ENCODE assay signal across 29 mouse cellular contexts in genomic region chr17:78539421-78539950, GRCm38 (mm10). TPM values are rescaled to one million over a fixed set of nuclear protein-coding genes. Genes with fewer than 3 reads are reported as not detected.
DNase-seq lines count a peak whose midpoint lies in the region; ATAC-seq and TF ChIP-seq lines count a peak whose summit lies in the region.
"Had no signal": no experiment of that assay in that cellular context is flagged by ENCODE, and none has a peak within 500 bp of the region (broad histone marks: within the 10 kb centered on the region; RNA-seq: fewer than 3 reads in every experiment).

No protein-coding gene starts in this region.

- H3K9ac ChIP-seq in forebrain, embryonic 16.5 days (replicated peaks; ENCODE audit: low read depth, low read length): no peak overlapping the region
- H3K9ac ChIP-seq in forebrain, embryonic 11.5 days (ENCODE audit: low read length): no peak overlapping the region
- no peak overlapping the region for H3K9ac ChIP-seq in lung, embryonic 14.5 days
- H3K9ac ChIP-seq: embryonic facial prominence, embryonic 13.5 days; heart, embryonic 12.5 days; heart, embryonic 15.5 days; hindbrain, embryonic 13.5 days; intestine, embryonic 15.5 days had no signal

- H3K27ac ChIP-seq in forebrain, embryonic 16.5 days (ENCODE audit: low read length): no peak overlapping the region
- no peak overlapping the region for H3K27ac ChIP-seq in forebrain, embryonic 11.5 days (ENCODE audit: low read depth, low read length)
- no peak overlapping the region for H3K27ac ChIP-seq in heart, embryonic 10.5 days
- H3K27ac ChIP-seq in lung, embryonic 14.5 days (ENCODE audit: low read depth): no peak overlapping the region
- H3K27ac ChIP-seq: embryonic facial prominence, embryonic 10.5 days; embryonic facial prominence, embryonic 13.5 days; gastrocnemius, adult 2 months; heart, adult 2 months; heart, embryonic 15.5 days; hindbrain, embryonic 10.5 days; hindbrain, embryonic 13.5 days; intestine, embryonic 15.5 days had no signal

- DNase-seq in forebrain, embryonic 11.5 days (ENCODE audit: low spot score): no peak
- DNase-seq in heart, embryonic 10.5 days (ENCODE audit: low spot score): peak; percentile 56
- no peak for DNase-seq in heart, adult 9 months (ENCODE audit: low spot score in 2 of 2)
- peak; percentile 33 for DNase-seq in lung, embryonic 14.5 days
- no peak for DNase-seq in lung, adult 2 months
- DNase-seq: adrenal gland, adult 2 months; adrenal gland, postnatal 14 days; cerebellum, adult 11-12 months; cerebellum, adult 8-10 months; cerebellum, postnatal 36 days; embryo, embryonic 11 days; gastrocnemius, adult 2 months; gastrocnemius, postnatal 14 days; heart, adult 2 months; heart, postnatal 10 days; heart, postnatal 36 days; kidney, adult 11 months had no signal

- H3K9me3 ChIP-seq in forebrain, embryonic 16.5 days (ENCODE audit: control insufficient read depth, low read length): no peaks in the 10 kb centered on the region
- no peaks in the 10 kb centered on the region for H3K9me3 ChIP-seq in forebrain, embryonic 11.5 days (ENCODE audit: control insufficient read depth, low read length)
- H3K9me3 ChIP-seq in heart, embryonic 10.5 days: no peaks in the 10 kb centered on the region
- H3K9me3 ChIP-seq in lung, embryonic 14.5 days (ENCODE audit: low read depth, low read length): no peaks in the 10 kb centered on the region
- H3K9me3 ChIP-seq: embryonic facial prominence, embryonic 10.5 days; embryonic facial prominence, embryonic 13.5 days; heart, embryonic 12.5 days; heart, embryonic 15.5 days; hindbrain, embryonic 10.5 days; hindbrain, embryonic 13.5 days; intestine, embryonic 15.5 days had no signal

- no peaks in the 10 kb centered on the region for H3K4me1 ChIP-seq in forebrain, embryonic 16.5 days (replicated peaks; ENCODE audit: control insufficient read depth, insufficient read depth, low read length)
- no peaks in the 10 kb centered on the region for H3K4me1 ChIP-seq in forebrain, embryonic 11.5 days (replicated peaks; ENCODE audit: control insufficient read depth, insufficient read depth, low read length)
- H3K4me1 ChIP-seq in heart, embryonic 10.5 days: no peaks in the 10 kb centered on the region
- H3K4me1 ChIP-seq in lung, embryonic 14.5 days (ENCODE audit: insufficient read depth): no peaks in the 10 kb centered on the region
- H3K4me1 ChIP-seq in lung, adult 2 months (ENCODE audit: control insufficient read depth, insufficient read depth, low read length): no peaks in the 10 kb centered on the region
- H3K4me1 ChIP-seq: embryonic facial prominence, embryonic 13.5 days; heart, embryonic 12.5 days; heart, embryonic 15.5 days; hindbrain, embryonic 10.5 days; hindbrain, embryonic 13.5 days; intestine, embryonic 15.5 days had no signal

- ATAC-seq in forebrain, embryonic 16.5 days: peak; percentile 67; the same call in 1 of the 2 replicates
- ATAC-seq in forebrain, embryonic 11.5 days (replicated peaks; ENCODE audit: low FRiP score): no peak
- ATAC-seq in lung, embryonic 14.5 days (ENCODE audit: insufficient read depth): no peak
- ATAC-seq: CD4-positive, CD25-positive, alpha-beta regulatory T cell, adult 4 months; hindbrain, embryonic 16.5 days; intestine, embryonic 15.5 days had no signal

- no peaks in the 10 kb centered on the region for H3K36me3 ChIP-seq in forebrain, embryonic 16.5 days (ENCODE audit: control insufficient read depth, insufficient read depth)
- no peaks in the 10 kb centered on the region for H3K36me3 ChIP-seq in forebrain, embryonic 11.5 days (ENCODE audit: control insufficient read depth, insufficient read depth, low read length)
- H3K36me3 ChIP-seq in heart, embryonic 10.5 days: no peaks in the 10 kb centered on the region
- H3K36me3 ChIP-seq in lung, embryonic 14.5 days (ENCODE audit: insufficient read depth): no peaks in the 10 kb centered on the region
- H3K36me3 ChIP-seq: embryonic facial prominence, embryonic 10.5 days; embryonic facial prominence, embryonic 13.5 days; heart, embryonic 12.5 days; heart, embryonic 15.5 days; hindbrain, embryonic 10.5 days; hindbrain, embryonic 13.5 days; intestine, embryonic 15.5 days had no signal

- H3K4me2 ChIP-seq in forebrain, embryonic 16.5 days (ENCODE audit: low read length): no peak overlapping the region
- no peak overlapping the region for H3K4me2 ChIP-seq in forebrain, embryonic 11.5 days (ENCODE audit: low read depth, low read length, severe bottlenecking)
- H3K4me2 ChIP-seq in lung, embryonic 14.5 days: no peak overlapping the region
- H3K4me2 ChIP-seq: embryonic facial prominence, embryonic 13.5 days; heart, embryonic 12.5 days; heart, embryonic 15.5 days; hindbrain, embryonic 13.5 days; intestine, embryonic 15.5 days had no signal

- no peaks in the 10 kb centered on the region for H3K27me3 ChIP-seq in forebrain, embryonic 16.5 days (replicated peaks; ENCODE audit: control insufficient read depth, insufficient read depth, low read length)
- H3K27me3 ChIP-seq in forebrain, embryonic 11.5 days (ENCODE audit: control insufficient read depth, insufficient read depth, low read length): no peaks in the 10 kb centered on the region
- H3K27me3 ChIP-seq in heart, embryonic 10.5 days (ENCODE audit: insufficient read depth, poor library complexity, severe bottlenecking): no peaks in the 10 kb centered on the region
- H3K27me3 ChIP-seq in lung, embryonic 14.5 days (ENCODE audit: insufficient read depth, low read length): no peaks in the 10 kb centered on the region
- H3K27me3 ChIP-seq: embryonic facial prominence, embryonic 13.5 days; heart, embryonic 12.5 days; heart, embryonic 15.5 days; hindbrain, embryonic 13.5 days; intestine, embryonic 15.5 days had no signal

- H3K4me3 ChIP-seq in forebrain, embryonic 16.5 days (replicated peaks; ENCODE audit: low read length): no peak overlapping the region
- H3K4me3 ChIP-seq in forebrain, embryonic 11.5 days (ENCODE audit: low read depth, low read length): no peak overlapping the region
- no peak overlapping the region for H3K4me3 ChIP-seq in heart, embryonic 10.5 days
- no peak overlapping the region for H3K4me3 ChIP-seq in lung, embryonic 14.5 days (ENCODE audit: low read depth, low read length)
- no peak overlapping the region for H3K4me3 ChIP-seq in lung, adult 2 months (replicated peaks; ENCODE audit: extremely low read depth, low read depth, low read length)
- H3K4me3 ChIP-seq: embryonic facial prominence, embryonic 10.5 days; embryonic facial prominence, embryonic 13.5 days; erythroblast, embryonic 14.5 days; gastrocnemius, adult 2 months; heart, adult 2 months; heart, embryonic 12.5 days; heart, embryonic 15.5 days; hindbrain, embryonic 10.5 days; hindbrain, embryonic 13.5 days; intestine, embryonic 15.5 days had no signal

- TF ChIP-seq POLR2A in lung, adult 2 months (IDR thresholded peaks at IDR 0.05; ENCODE audit: borderline replicate concordance, extremely low read depth, low read depth, low read length): no peak

- WGBS in forebrain, embryonic 16.5 days: 74% methylated on average over 3 of the region's 3 CpGs
- 85% methylated on average over 3 of the region's 3 CpGs for WGBS in forebrain, embryonic 11.5 days
- 72% methylated on average over 3 of the region's 3 CpGs for WGBS in heart, embryonic 10.5 days
- WGBS in lung, embryonic 14.5 days: 64% methylated on average over 3 of the region's 3 CpGs
- WGBS in lung, adult 2 months: 58% methylated on average over 3 of the region's 3 CpGs

- no peak for TF ChIP-seq CTCF in lung, embryonic 14.5 days (IDR thresholded peaks at IDR 0.05; ENCODE audit: low read depth)
- TF ChIP-seq CTCF in lung, adult 2 months (IDR thresholded peaks at IDR 0.05; ENCODE audit: insufficient read depth, low read length): no peak

RNA-seq across cellular contexts. Expression of gene Vit, which starts 31.6 kb away (rescaled TPM):
- 14.4 and 15.6 TPM in 2 replicates for polyA plus RNA-seq in forebrain, embryonic 16.5 days (2015; fragmentation: Nextera tagmentation; extraction: Ambion mirVana)
- polyA plus RNA-seq in forebrain, embryonic 11.5 days (2014; fragmentation: Nextera tagmentation; extraction: Ambion mirVana): 3.4 and 3.8 TPM in 2 replicates
- 0.12 and 0.23 TPM in 2 replicates for polyA plus RNA-seq in heart, embryonic 10.5 days (2016; fragmentation: Nextera tagmentation; extraction: Ambion mirVana)
- polyA plus RNA-seq in lung, embryonic 14.5 days (2014; fragmentation: Nextera tagmentation; extraction: Ambion mirVana): not detected in 2 replicates
- polyA plus RNA-seq in lung, adult 2 months (2012; rRNA removed): 1.1 and 1.4 TPM in 2 replicates
- polyA plus RNA-seq: C2C12; CD4-positive, CD25-positive, alpha-beta regulatory T cell, adult 4 months; erythroblast, embryonic 14.5 days had no signal

Comparison
In these comparisons a context has a peak if more than half of its experiments do, and no peak if none do; other contexts are left out.
1. DNase-seq: peak in heart, embryonic 10.5 days (single experiment) and lung, embryonic 14.5 days (single experiment); none in forebrain, embryonic 11.5 days (single experiment), heart, adult 9 months (0 of 2) and lung, adult 2 months (single experiment).